Mouse (Mus musculus) midbrain, postnatal 0 days (tissue): ENCODE data around the gene Commd8. TPM values are rescaled to one million over a fixed set of nuclear protein-coding genes. Genes with fewer than 3 reads are reported as not detected.

ENCODE experiments used
- ATAC-seq: fragments of 200-750 bp; cut with Nextera tagmentation; 2 replicates; pipeline ENCODE4 v1.8.0; 2017; ENCODE audit warnings: moderate number of reproducible peaks, mild to moderate bottlenecking, moderate TSS enrichment, moderate library complexity; ENCODE audit not compliant: low FRiP score
- DNase-seq: peaks from one replicate; pipeline ENCODE4 v3.0.0-alpha.2; 2015; ENCODE audit warnings: low spot score
- H3K27ac ChIP-seq: fragments of 300-500 bp; sonication (generic); 2 replicates; pipeline ENCODE4 v1.5.1; 2014; ENCODE audit warnings: low read depth, mild to moderate bottlenecking, low read length, mixed read lengths
- H3K27me3 ChIP-seq: fragments of 300-500 bp; sonication (generic); 2 replicates; pipeline ENCODE4 v1.6.1; 2014; ENCODE audit warnings: low read length, control low read depth, mixed read lengths; ENCODE audit not compliant: insufficient read depth
- H3K36me3 ChIP-seq: fragments of 300-500 bp; sonication (generic); 2 replicates; pipeline ENCODE4 v1.6.1; 2014; ENCODE audit warnings: low read length, control low read depth, mixed read lengths; ENCODE audit not compliant: insufficient read depth
- H3K4me1 ChIP-seq: fragments of 300-500 bp; sonication (generic); 2 replicates; pipeline ENCODE4 v1.6.1; 2014; ENCODE audit warnings: mild to moderate bottlenecking, control low read depth, antibody characterized with exemption, low read length, mixed read lengths; ENCODE audit not compliant: insufficient read depth
- H3K4me2 ChIP-seq: fragments of 300-500 bp; sonication (generic); 2 replicates; pipeline ENCODE4 v1.6.1; 2014; ENCODE audit warnings: low read depth, mild to moderate bottlenecking, low read length, mixed read lengths; ENCODE audit not compliant: poor library complexity, severe bottlenecking
- H3K4me3 ChIP-seq: fragments of 300-500 bp; sonication (generic); 2 replicates; pipeline ENCODE4 v1.5.1; 2014; ENCODE audit warnings: low read depth, mild to moderate bottlenecking, low read length, moderate library complexity
- H3K9ac ChIP-seq: fragments of 300-500 bp; sonication (generic); replicated peaks from 2 replicates; pipeline ENCODE4 v1.6.1; 2014; ENCODE audit warnings: mild to moderate bottlenecking, low read length, moderate library complexity, mixed read lengths; ENCODE audit not compliant: poor library complexity, severe bottlenecking
- H3K9me3 ChIP-seq: fragments of 300-500 bp; sonication (generic); 2 replicates; pipeline ENCODE4 v1.6.1; 2016; ENCODE audit warnings: low read length, control low read depth
- CTCF ChIP-seq: IDR thresholded peaks from 2 replicates; pipeline ENCODE4 v1.5.1; 2016; ENCODE audit warnings: antibody characterized with exemption, mild to moderate bottlenecking
- WGBS: fragments of 180-500 bp; shearing (Covaris S2); extraction: QIAGEN DNeasy Blood & Tissue Kit; methylation state at CpG from one replicate; pipeline ENCODE4 v1.1.7; 2014; 5-methylcytosine and 5-hydroxymethylcytosine counted together
- polyA plus RNA-seq: library from polyadenylated mRNA; unstranded; fragments of >200 nt; fragmentation: Nextera tagmentation; extraction: Ambion mirVana; gene quantifications from 2 replicates; pipeline ENCODE4 v1.2.1, GENCODE M21; 2015
- total RNA-seq: library from RNA; depleted of rRNA; stranded (reverse); fragments of >200 nt; gene quantifications from 2 replicates; pipeline ENCODE4 v1.2.3, GENCODE M21; 2014

Commd8 gene
- total and polyA plus RNA-seq, 2 experiments from 2014 or later, result 23.9 to 146 TPM

GRCm38 (mm10) chr5:72150870-72151269, 17.1 kb downstream of the Commd8 start:
- no peak overlapping the region for H3K9ac ChIP-seq
- no peak overlapping the region for H3K4me3 ChIP-seq
- TF ChIP-seq CTCF, result no peak
- no peaks in the 10 kb centered on the region for H3K4me1 ChIP-seq
- H3K27me3 ChIP-seq, result no peaks in the 10 kb centered on the region
- no peak for ATAC-seq
- no peaks in the 10 kb centered on the region for H3K9me3 ChIP-seq
- H3K4me2 ChIP-seq, result no peak overlapping the region
- WGBS, result 96% methylated on average over 5 of the region's 5 CpGs
- H3K36me3 ChIP-seq, result no peaks in the 10 kb centered on the region
- DNase-seq, result no peak
- no peak overlapping the region for H3K27ac ChIP-seq

GRCm38 (mm10) chr5:72148679-72149078, 19.3 kb downstream of the Commd8 start:
- Histone ChIP-seq H3K4me1 (no peaks in the 10 kb centered on the region), H3K4me3 (no peak overlapping the region), H3K9ac (no peak overlapping the region), H3K36me3 (no peaks in the 10 kb centered on the region), H3K27ac (no peak overlapping the region), H3K4me2 (no peak overlapping the region), H3K9me3 (no peaks in the 10 kb centered on the region), H3K27me3 (no peaks in the 10 kb centered on the region)
- WGBS, result 43% methylated on average over 5 of the region's 5 CpGs
- ATAC-seq, result no peak
- peak; percentile 48 for TF ChIP-seq CTCF
- DNase-seq, result peak; percentile 9

DNA sequence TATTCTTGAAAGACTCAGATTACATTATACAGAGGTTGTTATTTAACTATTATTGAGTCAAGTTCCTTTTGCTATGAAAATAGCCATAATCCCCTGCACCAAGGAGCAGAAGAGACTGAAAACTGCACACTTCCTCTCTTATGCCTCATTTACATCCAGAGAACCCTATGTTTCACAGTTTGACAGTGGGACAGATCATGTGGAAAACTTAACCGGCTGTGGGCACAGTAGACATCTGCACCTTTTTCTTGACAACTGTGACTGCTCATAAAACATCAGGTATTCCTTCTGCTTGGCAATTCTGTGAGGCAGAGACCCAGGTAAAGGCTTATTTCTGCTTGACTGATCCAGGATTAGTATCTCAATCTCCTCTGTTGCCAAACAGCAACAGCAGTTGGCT, 28.4 kb downstream of the Commd8 start:
- peaks cover 2% of the 10 kb centered on the region; the same call in 1 of the 2 replicates for H3K36me3 ChIP-seq
- no peak overlapping the region for H3K9ac ChIP-seq
- no peak overlapping the region for H3K4me3 ChIP-seq
- ATAC-seq (no peak), DNase-seq (peak; percentile 46)
- H3K9me3 ChIP-seq, result 0 out of 2 replicates have a peak, but pooled peaks cover 2% of the 10 kb centered on the region
- no peak overlapping the region for H3K27ac ChIP-seq
- TF ChIP-seq CTCF, result no peak
- no peaks in the 10 kb centered on the region for H3K27me3 ChIP-seq
- H3K4me2 ChIP-seq, result no peak overlapping the region
- H3K4me1 ChIP-seq, result no peaks in the 10 kb centered on the region
- WGBS, result 64% methylated on average over 1 of the region's 1 CpGs

- Histone ChIP-seq H3K4me3 (no peak overlapping the region), H3K4me2 (no peak overlapping the region), H3K4me1 (no peaks in the 10 kb centered on the region), H3K36me3 (peaks cover 2% of the 10 kb centered on the region; the same call in 1 of the 2 replicates), H3K9ac (no peak overlapping the region), H3K27ac (no peak overlapping the region), H3K9me3 (0 out of 2 replicates have a peak, but pooled peaks cover 2% of the 10 kb centered on the region), H3K27me3 (no peaks in the 10 kb centered on the region)
- ATAC-seq (no peak), DNase-seq (no peak)
- 72% methylated on average over 7 of the region's 7 CpGs for WGBS
- no peak for TF ChIP-seq CTCF
Measured at GRCm38 (mm10) chr5:72138256-72138655, 29.7 kb downstream of the Commd8 start.

GRCm38 (mm10) chr5:72133906-72134305, 34.1 kb downstream of the Commd8 start:
- no peaks in the 10 kb centered on the region for H3K4me1 ChIP-seq
- no peaks in the 10 kb centered on the region for H3K36me3 ChIP-seq
- 0 out of 2 replicates have a peak, but pooled peaks cover 2% of the 10 kb centered on the region for H3K9me3 ChIP-seq
- no peak for ATAC-seq
- no peak overlapping the region for H3K27ac ChIP-seq
- H3K4me3 ChIP-seq, result no peak overlapping the region
- TF ChIP-seq CTCF, result no peak
- H3K9ac ChIP-seq, result no peak overlapping the region
- 76% methylated on average over 2 of the region's 2 CpGs for WGBS
- DNase-seq, result no peak
- H3K4me2 ChIP-seq, result no peak overlapping the region
- H3K27me3 ChIP-seq, result no peaks in the 10 kb centered on the region

DNA sequence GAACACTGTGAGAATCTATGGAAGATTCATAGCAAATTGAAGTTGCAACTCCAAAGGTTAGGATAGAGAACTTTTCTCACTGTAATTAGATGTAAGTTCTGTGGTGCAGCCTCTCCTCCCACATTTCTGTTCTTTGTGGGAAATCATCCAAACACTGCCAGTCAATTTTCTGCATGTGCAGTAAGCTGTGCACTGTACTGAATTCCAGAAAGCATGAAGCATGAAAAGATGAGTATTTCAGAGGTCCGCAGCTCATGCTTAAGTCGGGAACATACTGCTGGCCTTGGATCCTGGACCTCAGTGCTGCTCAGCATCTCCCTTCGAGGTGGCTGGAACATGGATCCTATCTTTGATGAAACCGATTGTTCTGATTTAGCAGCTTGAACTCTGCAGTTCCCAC, 41.3 kb downstream of the Commd8 start:
- H3K4me1 ChIP-seq, result no peaks in the 10 kb centered on the region
- no peak overlapping the region for H3K9ac ChIP-seq
- 83% methylated on average over 4 of the region's 4 CpGs for WGBS
- no peak overlapping the region for H3K4me3 ChIP-seq
- TF ChIP-seq CTCF, result no peak
- DNase-seq (no peak), ATAC-seq (no peak)
- H3K4me2 ChIP-seq, result no peak overlapping the region
- no peaks in the 10 kb centered on the region for H3K9me3 ChIP-seq
- no peaks in the 10 kb centered on the region for H3K27me3 ChIP-seq
- no peak overlapping the region for H3K27ac ChIP-seq
- no peaks in the 10 kb centered on the region for H3K36me3 ChIP-seq
